Mouse (Mus musculus) intestine, embryonic 14.5 days (tissue): ENCODE measurements around the gene Spata13. TPM values are rescaled to one million over a fixed set of nuclear protein-coding genes. Genes with fewer than 3 reads are reported as not detected.
A peak's percentile ranks its signal among the peaks of the same experiment; 100 is the strongest.

Experiments
- ATAC-seq: fragments of 200-750 bp; cut with Nextera tagmentation; replicated peaks from 2 replicates; pipeline ENCODE4 v1.8.0; 2017; ENCODE audit warnings: low read depth, moderate number of reproducible peaks, moderate TSS enrichment, moderate library complexity; ENCODE audit not compliant: low FRiP score, low TSS enrichment
- DNase-seq: peaks from one replicate; pipeline ENCODE4 v3.0.0-alpha.2; 2018; ENCODE audit warnings: low spot score
- H3K27ac ChIP-seq: fragments of 300-500 bp; sonication (generic); 2 replicates; pipeline ENCODE4 v1.5.1; 2014; ENCODE audit warnings: low read depth, mild to moderate bottlenecking, control low read depth
- H3K27me3 ChIP-seq: fragments of 300-500 bp; sonication (generic); replicated peaks from 2 replicates; pipeline ENCODE4 v1.6.1; 2014; ENCODE audit warnings: low read length, control low read depth; ENCODE audit not compliant: control insufficient read depth, insufficient read depth
- H3K36me3 ChIP-seq: fragments of 300-500 bp; sonication (generic); 2 replicates; pipeline ENCODE4 v1.6.1; 2014; ENCODE audit warnings: low read length, control low read depth; ENCODE audit not compliant: control insufficient read depth, insufficient read depth
- H3K4me1 ChIP-seq: fragments of 300-500 bp; sonication (generic); replicated peaks from 2 replicates; pipeline ENCODE4 v1.6.1; 2014; ENCODE audit warnings: low read length, control low read depth, mixed read lengths; ENCODE audit not compliant: control insufficient read depth, insufficient read depth
- H3K4me2 ChIP-seq: fragments of 300-500 bp; sonication (generic); 2 replicates; pipeline ENCODE4 v1.6.1; 2014; ENCODE audit warnings: low read length
- H3K4me3 ChIP-seq: fragments of 300-500 bp; sonication (generic); 2 replicates; pipeline ENCODE4 v1.5.1; 2014; ENCODE audit warnings: low read depth, low read length, control low read depth, mixed read lengths
- H3K9ac ChIP-seq: fragments of 300-500 bp; sonication (generic); 2 replicates; pipeline ENCODE4 v1.6.1; 2014; ENCODE audit warnings: mild to moderate bottlenecking, low read length
- H3K9me3 ChIP-seq: fragments of 300-500 bp; sonication (generic); 2 replicates; pipeline ENCODE4 v1.6.1; 2016; ENCODE audit warnings: low read length, control low read depth; ENCODE audit not compliant: control insufficient read depth
- WGBS: fragments of 180-500 bp; shearing (Covaris S2); extraction: QIAGEN DNeasy Blood & Tissue Kit; methylation state at CpG from one replicate; pipeline ENCODE4 v1.1.7; 2014; 5-methylcytosine and 5-hydroxymethylcytosine counted together
- polyA plus RNA-seq: library from polyadenylated mRNA; unstranded; fragments of >200 nt; fragmentation: Nextera tagmentation; extraction: Ambion mirVana; gene quantifications from 2 replicates; pipeline ENCODE4 v1.2.1, GENCODE M21; 2014

Spata13 gene
- polyA plus RNA-seq, 1 experiment from 2014 or later: 23.1 TPM

DNA sequence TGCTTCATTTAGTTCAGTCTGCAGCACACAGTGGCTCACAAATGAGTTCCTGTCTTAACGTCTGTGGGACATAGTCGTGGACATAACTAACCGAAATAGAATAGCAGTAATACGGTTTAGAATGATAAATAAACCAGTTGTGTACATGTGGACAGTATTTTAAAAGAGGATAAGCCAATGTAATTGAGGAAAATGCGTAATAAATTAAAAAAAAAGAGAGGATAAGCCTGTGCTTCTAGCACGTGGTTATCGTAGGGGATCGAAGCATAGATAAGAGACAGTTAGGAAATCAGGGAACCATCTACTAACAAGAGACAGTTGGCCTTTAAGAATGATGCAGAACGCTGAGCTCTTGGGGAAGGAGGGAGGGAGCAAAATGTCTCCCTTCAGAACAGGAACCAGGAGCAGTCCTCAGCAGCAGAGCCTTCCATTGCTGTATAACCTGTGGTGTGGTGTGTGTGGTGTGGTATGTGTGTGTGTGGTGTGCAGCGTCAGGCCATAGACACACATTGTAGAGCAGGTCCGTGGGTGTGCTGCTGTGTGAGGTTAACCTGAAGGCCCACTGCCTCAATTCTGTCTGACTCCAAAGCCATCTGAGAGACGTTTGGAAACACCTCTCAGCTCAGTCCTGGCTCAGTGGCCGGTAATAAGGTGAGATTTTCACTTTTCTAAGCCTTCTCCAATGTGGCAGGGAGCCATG lies 102.2 kb downstream of the Spata13 start:
- Histone ChIP-seq H3K4me3 (no peak overlapping the region), H3K27ac (peak overlapping the region; percentile 80; the same call in 1 of the 2 replicates), H3K9ac (no peak overlapping the region), H3K4me2 (peak overlapping the region; percentile 31), H3K27me3 (no peaks in the 10 kb centered on the region), H3K9me3 (no peaks in the 10 kb centered on the region), H3K36me3 (no peaks in the 10 kb centered on the region), H3K4me1 (peaks cover 47% of the 10 kb centered on the region)
- ATAC-seq: no peak
- DNase-seq: no peak
- 57% methylated on average over 13 of the region's 13 CpGs for WGBS

DNA sequence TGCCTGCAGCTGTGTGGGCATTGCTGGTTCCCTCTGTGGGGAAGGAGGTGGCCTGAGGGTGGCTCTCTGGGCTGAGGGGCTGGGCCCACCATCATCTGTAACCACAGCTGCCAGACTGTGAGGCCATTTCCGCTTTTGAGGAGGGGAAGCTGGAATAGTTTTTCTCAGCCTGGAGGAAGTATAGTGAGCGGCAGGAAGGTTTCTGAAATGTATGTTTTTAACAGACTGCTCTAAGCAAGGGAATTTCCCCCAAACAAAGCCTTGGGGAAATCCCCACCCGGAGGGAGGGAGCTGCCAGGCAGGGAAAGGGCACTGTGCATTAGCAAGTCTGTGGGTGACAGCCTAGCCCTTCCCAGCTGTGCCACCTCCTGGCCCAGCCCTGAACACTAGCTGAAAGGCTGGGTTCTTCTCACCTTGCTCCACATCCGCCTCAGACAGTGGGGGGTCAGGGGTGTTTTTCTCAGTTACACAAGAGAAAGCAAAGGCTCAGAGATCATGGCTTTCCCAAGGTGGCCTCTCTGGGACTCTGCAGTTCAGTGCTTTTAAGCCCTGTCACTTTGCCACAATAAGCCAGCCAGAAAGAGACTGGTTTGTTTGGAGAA lies 102.9 kb downstream of the Spata13 start:
- H3K36me3 ChIP-seq: no peaks in the 10 kb centered on the region
- H3K4me3 ChIP-seq: no peak overlapping the region
- WGBS: 13% methylated on average over 4 of the region's 4 CpGs
- peak overlapping the region; percentile 80 for H3K27ac ChIP-seq
- H3K4me2 ChIP-seq: peak overlapping the region; percentile 31
- peak overlapping the region; percentile 10; the same call in 1 of the 2 replicates for H3K9ac ChIP-seq
- no peaks in the 10 kb centered on the region for H3K27me3 ChIP-seq
- H3K4me1 ChIP-seq: peaks cover 47% of the 10 kb centered on the region
- DNase-seq (peak; percentile 62), ATAC-seq (no peak; the same call in 1 of the 2 replicates)
- no peaks in the 10 kb centered on the region for H3K9me3 ChIP-seq

DNA sequence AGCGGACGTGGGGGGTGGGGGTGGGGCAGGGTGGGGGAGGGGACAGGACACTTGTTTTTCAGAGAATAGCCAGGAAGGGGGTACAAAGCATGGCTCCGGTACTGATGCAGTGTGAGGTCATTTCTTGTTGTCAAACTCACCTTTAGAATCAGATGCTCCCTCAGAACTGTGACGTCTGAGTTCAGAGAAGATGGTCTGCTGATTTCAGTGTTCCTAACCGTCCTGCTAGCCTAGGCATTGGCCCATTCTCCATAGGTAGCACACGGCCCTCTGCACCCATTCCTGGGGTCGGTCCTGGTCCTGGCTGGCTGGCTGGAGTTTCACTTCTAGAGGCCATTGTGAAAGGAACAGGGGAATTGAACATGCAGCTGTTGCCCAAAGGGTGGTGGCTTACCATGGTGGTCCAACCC lies 103.4 kb downstream of the Spata13 start:
- H3K4me2 ChIP-seq: no peak overlapping the region
- H3K4me1 ChIP-seq: peaks cover 48% of the 10 kb centered on the region
- no peaks in the 10 kb centered on the region for H3K36me3 ChIP-seq
- H3K27me3 ChIP-seq: no peaks in the 10 kb centered on the region
- no peak for ATAC-seq
- no peaks in the 10 kb centered on the region for H3K9me3 ChIP-seq
- WGBS: 29% methylated on average over 7 of the region's 7 CpGs
- no peak for DNase-seq
- H3K9ac ChIP-seq: no peak overlapping the region
- peak overlapping the region; percentile 80; the same call in 1 of the 2 replicates for H3K27ac ChIP-seq
- no peak overlapping the region for H3K4me3 ChIP-seq

DNA sequence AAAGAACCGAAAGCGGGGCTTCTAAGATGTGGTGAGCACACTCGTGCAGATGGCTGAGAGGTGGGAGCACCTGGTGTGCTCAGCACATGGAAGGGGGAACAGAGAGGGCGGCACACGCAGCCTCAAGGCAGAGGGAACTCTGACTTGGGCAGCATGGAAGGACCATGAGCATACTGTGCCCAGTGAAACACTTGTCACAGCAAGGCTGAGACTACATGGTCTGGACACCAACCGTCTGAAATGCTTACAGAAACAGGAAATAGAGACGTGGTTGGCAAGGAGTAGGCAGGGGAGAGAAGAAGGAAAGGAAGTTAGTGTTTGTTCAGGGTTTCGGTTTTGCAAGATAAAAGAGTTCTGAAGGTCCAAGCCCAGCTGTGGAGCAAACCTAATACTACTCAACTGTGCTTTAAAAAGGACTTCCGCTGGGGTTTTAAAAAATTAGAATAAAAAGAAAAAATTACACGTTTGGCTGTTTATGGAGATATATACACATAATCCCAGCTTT lies 104.7 kb downstream of the Spata13 start:
- DNase-seq (no peak), ATAC-seq (no peak)
- 0 out of 2 replicates have a peak overlapping the region, but pooled peaks have one; percentile 35 for H3K27ac ChIP-seq
- no peaks in the 10 kb centered on the region for H3K9me3 ChIP-seq
- H3K36me3 ChIP-seq: no peaks in the 10 kb centered on the region
- WGBS: 57% methylated on average over 10 of the region's 10 CpGs
- H3K27me3 ChIP-seq: no peaks in the 10 kb centered on the region
- no peak overlapping the region for H3K9ac ChIP-seq
- no peak overlapping the region for H3K4me2 ChIP-seq
- H3K4me1 ChIP-seq: peaks cover 39% of the 10 kb centered on the region
- H3K4me3 ChIP-seq: no peak overlapping the region

DNA sequence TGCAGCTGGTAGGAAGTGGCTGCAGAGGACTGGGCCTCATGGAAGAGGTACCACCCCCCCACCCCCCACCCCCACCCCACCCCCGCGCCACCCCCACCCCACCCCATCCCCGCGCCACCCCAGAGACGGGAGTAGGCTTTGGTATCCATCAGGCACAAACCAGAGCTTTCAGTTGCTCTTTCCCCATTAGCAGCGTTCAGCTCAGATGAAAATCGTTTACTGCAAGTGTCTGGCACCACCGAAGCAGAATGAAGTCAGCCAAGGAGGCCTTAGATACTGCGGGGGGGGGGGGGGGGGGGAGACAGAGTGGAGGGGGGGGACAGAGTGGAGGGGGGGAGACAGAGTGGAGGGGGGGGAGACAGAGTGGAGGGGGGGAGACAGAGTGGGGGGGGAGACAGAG lies 105.4 kb downstream of the Spata13 start:
- Histone ChIP-seq H3K36me3 (no peaks in the 10 kb centered on the region), H3K9ac (no peak overlapping the region), H3K4me2 (no peak overlapping the region), H3K27ac (no peak overlapping the region; the same call in 1 of the 2 replicates), H3K4me3 (no peak overlapping the region), H3K9me3 (no peaks in the 10 kb centered on the region), H3K4me1 (peaks cover 32% of the 10 kb centered on the region), H3K27me3 (no peaks in the 10 kb centered on the region)
- DNase-seq: no peak
- ATAC-seq: no peak
- 13% methylated on average over 8 of the region's 9 CpGs for WGBS

DNA sequence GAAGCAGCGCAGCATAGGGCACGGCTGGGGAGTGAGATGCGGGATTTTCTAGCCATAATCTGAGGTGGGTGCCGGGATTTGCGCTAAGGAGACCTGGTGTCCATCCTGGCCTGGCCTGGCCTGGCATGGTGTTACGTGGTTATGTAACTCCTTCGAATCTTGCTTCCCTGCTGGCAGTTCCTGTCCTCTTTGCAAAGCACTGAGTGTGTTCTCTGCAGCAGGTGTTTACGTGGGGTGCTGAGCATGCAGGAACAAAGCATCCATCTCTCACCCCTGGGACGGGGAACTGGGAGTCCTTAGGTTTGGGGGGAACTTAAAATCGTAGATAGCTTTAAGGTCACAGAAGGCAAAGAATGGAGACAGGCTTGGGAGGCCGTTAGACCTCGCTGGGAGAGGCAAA lies 105.8 kb downstream of the Spata13 start:
- Histone ChIP-seq H3K4me2 (no peak overlapping the region), H3K36me3 (no peaks in the 10 kb centered on the region), H3K27ac (peak overlapping the region; percentile 5; the same call in 1 of the 2 replicates), H3K4me1 (peaks cover 32% of the 10 kb centered on the region), H3K27me3 (no peaks in the 10 kb centered on the region), H3K9me3 (no peaks in the 10 kb centered on the region), H3K9ac (no peak overlapping the region), H3K4me3 (no peak overlapping the region)
- DNase-seq (no peak), ATAC-seq (no peak)
- WGBS: 64% methylated on average over 12 of the region's 12 CpGs

DNA sequence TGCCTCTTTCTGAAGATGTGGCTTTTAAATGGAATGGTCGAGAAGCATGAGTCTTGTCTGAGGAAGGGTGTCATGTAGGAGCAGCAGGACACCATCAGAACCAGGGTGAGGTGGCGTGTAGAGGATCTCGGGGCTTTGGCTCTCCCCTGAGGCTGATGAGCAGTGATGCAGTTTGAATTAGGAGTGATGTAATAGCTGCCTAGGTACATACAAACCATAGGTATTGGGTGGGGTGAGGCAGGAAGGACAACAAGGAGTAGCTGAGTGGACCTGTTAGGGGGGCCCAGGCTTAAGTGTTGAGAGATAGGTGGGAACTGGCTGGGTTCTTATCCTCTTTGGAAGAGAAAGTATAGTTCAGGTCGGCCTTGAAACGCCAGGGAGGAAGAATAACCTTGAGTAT lies 106.7 kb downstream of the Spata13 start:
- WGBS: 81% methylated on average over 5 of the region's 5 CpGs
- ATAC-seq (no peak), DNase-seq (no peak)
- Histone ChIP-seq H3K27me3 (no peaks in the 10 kb centered on the region), H3K36me3 (no peaks in the 10 kb centered on the region), H3K27ac (no peak overlapping the region), H3K9ac (no peak overlapping the region), H3K4me3 (no peak overlapping the region), H3K4me1 (peaks cover 25% of the 10 kb centered on the region), H3K4me2 (no peak overlapping the region), H3K9me3 (no peaks in the 10 kb centered on the region)

DNA sequence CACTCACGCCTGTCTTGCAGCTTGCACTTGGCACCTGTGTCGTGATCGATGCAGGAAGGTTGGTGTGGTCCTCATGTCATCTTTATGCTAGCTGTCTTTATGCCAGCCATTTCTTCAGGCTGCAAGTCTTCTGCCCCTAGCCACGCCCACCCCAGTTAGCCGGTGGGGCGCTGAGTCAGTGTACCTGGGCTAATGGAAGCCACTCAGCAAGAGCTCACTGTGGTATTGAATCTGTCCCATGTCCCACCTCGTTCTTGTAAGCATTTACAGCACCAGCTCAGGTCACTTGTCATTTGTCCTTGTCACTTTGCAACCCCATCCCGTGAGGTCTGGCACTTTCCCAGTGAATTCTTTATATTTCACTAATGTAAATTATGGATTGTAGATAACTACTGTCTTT lies 107.2 kb downstream of the Spata13 start:
- H3K9me3 ChIP-seq: no peaks in the 10 kb centered on the region
- no peaks in the 10 kb centered on the region for H3K27me3 ChIP-seq
- H3K4me2 ChIP-seq: no peak overlapping the region
- H3K27ac ChIP-seq: no peak overlapping the region
- H3K4me1 ChIP-seq: peaks cover 23% of the 10 kb centered on the region
- no peak overlapping the region for H3K4me3 ChIP-seq
- no peak overlapping the region for H3K9ac ChIP-seq
- ATAC-seq (no peak), DNase-seq (no peak)
- H3K36me3 ChIP-seq: peaks cover 5% of the 10 kb centered on the region; the same call in 1 of the 2 replicates
- WGBS: 65% methylated on average over 8 of the region's 8 CpGs
